ENCODE assay signal across 15 mouse cellular contexts in the genomic region with DNA sequence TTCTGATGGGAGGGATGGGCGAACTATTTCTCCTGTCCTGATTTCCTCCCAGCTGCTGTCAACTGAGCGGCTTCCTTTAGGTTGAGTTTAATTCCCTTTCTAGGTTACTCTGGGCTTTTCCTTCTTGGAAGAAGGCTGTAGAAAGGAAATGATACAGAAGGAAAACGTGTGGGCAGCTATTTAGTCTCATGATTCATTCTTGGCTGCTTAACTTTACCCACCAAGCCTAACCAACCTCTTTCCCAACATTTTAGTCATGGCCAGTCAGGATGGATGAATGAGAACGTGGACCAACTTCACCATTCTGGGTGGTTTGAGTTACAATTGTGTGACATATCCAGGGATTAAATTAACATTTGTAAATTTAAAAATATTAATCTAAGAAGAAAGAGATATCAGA.
"Had no signal": no experiment of that assay in that cellular context is flagged by ENCODE, and none has a peak within 500 bp of the region (broad histone marks: within the 10 kb centered on the region; RNA-seq: fewer than 3 reads in every experiment).

No protein-coding gene starts in this region.

- H3K9ac ChIP-seq: limb, embryonic 15.5 days; liver, embryonic 12.5 days; lung, embryonic 14.5 days; neural tube, embryonic 12.5 days had no signal

- H3K9me3 ChIP-seq: limb, embryonic 15.5 days; liver, embryonic 12.5 days; midbrain, embryonic 10.5 days; neural tube, embryonic 12.5 days had no signal

- DNase-seq: kidney, postnatal 36 days; layer of hippocampus, adult 9-11 months; layer of hippocampus, postnatal 36 days; lung, embryonic 14.5 days; lung, postnatal 10 days; lung, postnatal 4 days; midbrain, embryonic 14.5 days; spleen, adult 18-20 months; thymus, adult 2 months; thymus, postnatal 25 days had no signal

- H3K4me2 ChIP-seq: limb, embryonic 15.5 days; liver, embryonic 12.5 days; lung, embryonic 14.5 days; neural tube, embryonic 12.5 days had no signal

- ATAC-seq: liver, embryonic 12.5 days had no signal

- H3K27ac ChIP-seq: kidney, postnatal 0 days; limb, embryonic 15.5 days; liver, embryonic 12.5 days; midbrain, embryonic 10.5 days; neural tube, embryonic 12.5 days had no signal

- H3K4me1 ChIP-seq: limb, embryonic 15.5 days; liver, embryonic 12.5 days; neural tube, embryonic 12.5 days had no signal

- H3K36me3 ChIP-seq: limb, embryonic 15.5 days; liver, embryonic 12.5 days; midbrain, embryonic 10.5 days; neural tube, embryonic 12.5 days had no signal

- H3K27me3 ChIP-seq: limb, embryonic 15.5 days; liver, embryonic 12.5 days; neural tube, embryonic 12.5 days had no signal

- H3K4me3 ChIP-seq: limb, embryonic 15.5 days; liver, embryonic 12.5 days; midbrain, embryonic 10.5 days; neural tube, embryonic 12.5 days had no signal
